Mouse (Mus musculus): ENCODE data around the gene Tead3. TPM values are rescaled to one million over a fixed set of nuclear protein-coding genes. Genes with fewer than 3 reads are reported as not detected.

Gene Tead3
- polyA plus RNA-seq, 1 experiment from 2014 or later: 18.8 TPM

GRCm38 (mm10) chr17:28316476-28316875 is 34.1 kb downstream of the Tead3 start:
- H3K4me3 ChIP-seq (replicated peaks): no peak overlapping the region
- no peaks in the 10 kb centered on the region for H3K27me3 ChIP-seq
- H3K27ac ChIP-seq (replicated peaks): no peak overlapping the region
- H3K4me1 ChIP-seq: peaks cover 22% of the 10 kb centered on the region
- no peak overlapping the region for H3K9ac ChIP-seq
- ATAC-seq (ENCODE audit: insufficient number of reproducible peaks, low FRiP score, low TSS enrichment, low read depth): no peak
- peaks cover 57% of the 10 kb centered on the region for H3K36me3 ChIP-seq
- H3K9me3 ChIP-seq (replicated peaks): no peaks in the 10 kb centered on the region
- WGBS: 86% methylated on average over 9 of the region's 9 CpGs
- no peak overlapping the region for H3K4me2 ChIP-seq (replicated peaks)

GRCm38 (mm10) chr17:28315611-28316160 is 34.9 kb downstream of the Tead3 start:
- ATAC-seq (ENCODE audit: insufficient number of reproducible peaks, low FRiP score, low TSS enrichment, low read depth): no peak
- H3K27ac ChIP-seq (replicated peaks): no peak overlapping the region; the same call in 1 of the 2 replicates
- no peak overlapping the region for H3K4me2 ChIP-seq (replicated peaks)
- no peaks in the 10 kb centered on the region for H3K27me3 ChIP-seq
- 65% methylated on average over 20 of the region's 20 CpGs for WGBS
- no peak overlapping the region for H3K4me3 ChIP-seq (replicated peaks)
- H3K4me1 ChIP-seq: peaks cover 22% of the 10 kb centered on the region
- no peaks in the 10 kb centered on the region for H3K9me3 ChIP-seq (replicated peaks)
- no peak overlapping the region for H3K9ac ChIP-seq
- peaks cover 49% of the 10 kb centered on the region for H3K36me3 ChIP-seq

GRCm38 (mm10) chr17:28313880-28314225 is 36.8 kb downstream of the Tead3 start:
- Histone ChIP-seq H3K27ac (replicated peaks) (peak overlapping the region; percentile 91), H3K4me2 (replicated peaks) (peak overlapping the region; percentile 82), H3K9ac (peak overlapping the region; percentile 72), H3K27me3 (no peaks in the 10 kb centered on the region), H3K9me3 (replicated peaks) (no peaks in the 10 kb centered on the region), H3K4me3 (replicated peaks) (peak overlapping the region; percentile 68), H3K36me3 (peaks cover 34% of the 10 kb centered on the region), H3K4me1 (peaks cover 22% of the 10 kb centered on the region)
- ATAC-seq (ENCODE audit: insufficient number of reproducible peaks, low FRiP score, low TSS enrichment, low read depth): peak; percentile 6
- 1% methylated on average over 11 of the region's 11 CpGs for WGBS

- peak; percentile 98 for ATAC-seq (ENCODE audit: insufficient number of reproducible peaks, low FRiP score, low TSS enrichment, low read depth)
- under 1% methylated on average over 64 of the region's 69 CpGs for WGBS
- peaks cover 29% of the 10 kb centered on the region for H3K36me3 ChIP-seq
- peak within 1 kb of the TSS; percentile 82 for H3K4me2 ChIP-seq (replicated peaks)
- peak within 1 kb of the TSS; percentile 68 for H3K4me3 ChIP-seq (replicated peaks)
- no peaks in the 10 kb centered on the region for H3K9me3 ChIP-seq (replicated peaks)
- peak within 1 kb of the TSS; percentile 91 for H3K27ac ChIP-seq (replicated peaks)
- H3K9ac ChIP-seq: peak within 1 kb of the TSS; percentile 72
- no peaks in the 10 kb centered on the region for H3K27me3 ChIP-seq
- peaks cover 27% of the 10 kb centered on the region for H3K4me1 ChIP-seq
Observed at GRCm38 (mm10) chr17:28313212-28313879, 37.3 kb downstream of the Tead3 start, which contains the start of gene Fance. Fance (plus strand) TSS chr17:28313519.

GRCm38 (mm10) chr17:28312232-28313211 is 38.1 kb downstream of the Tead3 start:
- H3K27ac ChIP-seq (replicated peaks): peak overlapping the region; percentile 91
- ATAC-seq (ENCODE audit: insufficient number of reproducible peaks, low FRiP score, low TSS enrichment, low read depth): peak; percentile 2

GRCm38 (mm10) chr17:28311366-28312132 is 39.1 kb downstream of the Tead3 start:
- WGBS: 49% methylated on average over 5 of the region's 5 CpGs
- ATAC-seq (ENCODE audit: insufficient number of reproducible peaks, low FRiP score, low TSS enrichment, low read depth): no peak
- H3K4me3 ChIP-seq (replicated peaks): no peak overlapping the region
- peaks cover 30% of the 10 kb centered on the region for H3K4me1 ChIP-seq
- no peak overlapping the region for H3K9ac ChIP-seq
- no peaks in the 10 kb centered on the region for H3K9me3 ChIP-seq (replicated peaks)
- peaks cover 11% of the 10 kb centered on the region for H3K36me3 ChIP-seq
- H3K27ac ChIP-seq (replicated peaks): no peak overlapping the region
- no peak overlapping the region for H3K4me2 ChIP-seq (replicated peaks)
- H3K27me3 ChIP-seq: no peaks in the 10 kb centered on the region

More at GRCm38 (mm10) chr17:28312232-28313211, 38.1 kb downstream of the Tead3 start:
- H3K27me3 ChIP-seq: no peaks in the 10 kb centered on the region
- peaks cover 30% of the 10 kb centered on the region for H3K4me1 ChIP-seq
- WGBS: 21% methylated on average over 17 of the region's 17 CpGs
- peak overlapping the region; percentile 68 for H3K4me3 ChIP-seq (replicated peaks)
- H3K9ac ChIP-seq: no peak overlapping the region
- peaks cover 20% of the 10 kb centered on the region for H3K36me3 ChIP-seq
- peak overlapping the region; percentile 82 for H3K4me2 ChIP-seq (replicated peaks)
- no peaks in the 10 kb centered on the region for H3K9me3 ChIP-seq (replicated peaks)

GRCm38 (mm10) chr17:28310831-28311230 is 39.8 kb downstream of the Tead3 start:
- no peak overlapping the region for H3K9ac ChIP-seq
- WGBS: 75% methylated on average over 3 of the region's 3 CpGs
- peaks cover 26% of the 10 kb centered on the region for H3K4me1 ChIP-seq
- H3K4me2 ChIP-seq (replicated peaks): no peak overlapping the region
- H3K4me3 ChIP-seq (replicated peaks): no peak overlapping the region
- H3K27me3 ChIP-seq: no peaks in the 10 kb centered on the region
- ATAC-seq (ENCODE audit: insufficient number of reproducible peaks, low FRiP score, low TSS enrichment, low read depth): no peak
- no peaks in the 10 kb centered on the region for H3K9me3 ChIP-seq (replicated peaks)
- H3K36me3 ChIP-seq: peaks cover 3% of the 10 kb centered on the region; the same call in 1 of the 2 replicates
- H3K27ac ChIP-seq (replicated peaks): no peak overlapping the region

- Histone ChIP-seq H3K36me3 (no peaks in the 10 kb centered on the region), H3K9me3 (replicated peaks) (no peaks in the 10 kb centered on the region), H3K9ac (no peak overlapping the region), H3K27me3 (no peaks in the 10 kb centered on the region), H3K4me1 (peaks cover 8% of the 10 kb centered on the region), H3K27ac (replicated peaks) (no peak overlapping the region; the same call in 1 of the 2 replicates), H3K4me2 (replicated peaks) (peak overlapping the region; percentile 24; the same call in 1 of the 2 replicates), H3K4me3 (replicated peaks) (no peak overlapping the region)
- WGBS: 12% methylated on average over 18 of the region's 18 CpGs
- ATAC-seq (ENCODE audit: insufficient number of reproducible peaks, low FRiP score, low TSS enrichment, low read depth): no peak
Observed at GRCm38 (mm10) chr17:28308297-28309195, 42.1 kb downstream of the Tead3 start.

GRCm38 (mm10) chr17:28305172-28305571 is 45.4 kb downstream of the Tead3 start:
- no peak for ATAC-seq (ENCODE audit: insufficient number of reproducible peaks, low FRiP score, low TSS enrichment, low read depth)
- Histone ChIP-seq H3K27ac (replicated peaks) (no peak overlapping the region), H3K4me2 (replicated peaks) (no peak overlapping the region), H3K9ac (no peak overlapping the region), H3K27me3 (no peaks in the 10 kb centered on the region), H3K9me3 (replicated peaks) (no peaks in the 10 kb centered on the region), H3K36me3 (no peaks in the 10 kb centered on the region), H3K4me1 (peaks cover 10% of the 10 kb centered on the region), H3K4me3 (replicated peaks) (no peak overlapping the region)
- 62% methylated on average over 10 of the region's 10 CpGs for WGBS

- Histone ChIP-seq H3K4me1 (peaks cover 9% of the 10 kb centered on the region; the same call in 1 of the 2 replicates), H3K9ac (no peak overlapping the region), H3K27me3 (no peaks in the 10 kb centered on the region), H3K27ac (replicated peaks) (no peak overlapping the region), H3K36me3 (peaks cover 30% of the 10 kb centered on the region), H3K4me3 (replicated peaks) (no peak overlapping the region), H3K4me2 (replicated peaks) (no peak overlapping the region), H3K9me3 (replicated peaks) (no peaks in the 10 kb centered on the region)
- ATAC-seq (ENCODE audit: insufficient number of reproducible peaks, low FRiP score, low TSS enrichment, low read depth): no peak
- WGBS: 50% methylated on average over 3 of the region's 3 CpGs
Observed at GRCm38 (mm10) chr17:28300850-28301249, 49.8 kb downstream of the Tead3 start.
